Mouse (Mus musculus): ENCODE measurements around the gene Gna14.

The Gna14 gene

GRCm38 (mm10) chr19:16597216-16597615, 161.7 kb downstream of the Gna14 start:
- no peak for DNase-seq (ENCODE audit: low spot score)

- peak; percentile 14 for DNase-seq (ENCODE audit: low spot score)
These were observed 163.2 kb downstream of the Gna14 start for GRCm38 (mm10) chr19:16598653-16599297.

GRCm38 (mm10) chr19:16599298-16599970, 163.9 kb downstream of the Gna14 start:
- peak; percentile 86 for DNase-seq (ENCODE audit: low spot score)

GRCm38 (mm10) chr19:16602026-16602425, 166.5 kb downstream of the Gna14 start:
- no peak for DNase-seq (ENCODE audit: low spot score)

- peak; percentile 26 for DNase-seq (ENCODE audit: low spot score)
These were observed 172.1 kb downstream of the Gna14 start for GRCm38 (mm10) chr19:16607634-16608033.

GRCm38 (mm10) chr19:16623154-16623553, 187.6 kb downstream of the Gna14 start:
- no peak for DNase-seq (ENCODE audit: low spot score)

GRCm38 (mm10) chr19:16624994-16625393, 189.4 kb downstream of the Gna14 start:
- DNase-seq (ENCODE audit: low spot score), result no peak

GRCm38 (mm10) chr19:16625610-16626395, 190.2 kb downstream of the Gna14 start:
- no peak for DNase-seq (ENCODE audit: low spot score)
